10 mouse cellular contexts compared by ENCODE assay signal in the genomic region with DNA sequence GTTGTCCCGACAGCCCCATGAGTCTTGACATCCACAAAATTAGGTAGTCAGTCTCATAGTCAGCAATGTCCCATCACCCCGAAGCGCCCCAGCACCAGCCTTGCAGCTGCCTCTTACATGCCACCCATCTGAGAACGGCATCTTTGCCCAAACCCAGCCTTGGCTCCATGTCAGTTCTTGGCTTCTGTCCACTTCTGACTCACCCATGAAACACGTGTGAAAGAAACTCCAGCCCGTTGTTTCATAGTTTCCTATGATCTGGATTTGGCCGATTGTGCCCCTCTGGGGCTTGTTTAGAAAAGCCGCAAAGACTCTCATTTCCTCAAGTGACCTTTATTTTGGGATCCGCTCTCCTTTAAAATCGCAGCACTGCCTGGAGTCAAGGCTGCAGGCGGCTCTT. TPM values are rescaled to one million over a fixed set of nuclear protein-coding genes. Genes with fewer than 3 reads are reported as not detected.
DNase-seq lines count a peak whose midpoint lies in the region; ATAC-seq and TF ChIP-seq lines count a peak whose summit lies in the region.
"Had no signal": no experiment of that assay in that cellular context is flagged by ENCODE, and none has a peak within 500 bp of the region (broad histone marks: within the 10 kb centered on the region; RNA-seq: fewer than 3 reads in every experiment).

No protein-coding gene starts in this region.

- H3K9me3 ChIP-seq in forebrain, embryonic 15.5 days: no peaks in the 10 kb centered on the region
- H3K9me3 ChIP-seq in forebrain, embryonic 12.5 days: no peaks in the 10 kb centered on the region
- no peaks in the 10 kb centered on the region for H3K9me3 ChIP-seq in lung, postnatal 0 days (ENCODE audit: low read length)
- H3K9me3 ChIP-seq: embryonic facial prominence, embryonic 13.5 days had no signal

- H3K4me2 ChIP-seq in forebrain, embryonic 15.5 days (replicated peaks): no peak overlapping the region
- no peak overlapping the region for H3K4me2 ChIP-seq in forebrain, embryonic 12.5 days
- no peak overlapping the region for H3K4me2 ChIP-seq in lung, postnatal 0 days (replicated peaks; ENCODE audit: low read depth, low read length)
- H3K4me2 ChIP-seq: embryonic facial prominence, embryonic 13.5 days had no signal

- ATAC-seq in forebrain, embryonic 15.5 days (replicated peaks): no peak
- ATAC-seq in forebrain, embryonic 12.5 days (ENCODE audit: low FRiP score): no peak
- peak; percentile 45 for ATAC-seq in lung, postnatal 0 days
- no peak for ATAC-seq in erythroblast, adult 5-6 weeks (replicated peaks; ENCODE audit: low FRiP score, poor library complexity, severe bottlenecking)

- TF ChIP-seq EP300 in heart, adult 2 months (IDR thresholded peaks at IDR 0.05; ENCODE audit: insufficient read depth, low read depth, low read length): no peak
- TF ChIP-seq EP300 in lung, postnatal 0 days (IDR thresholded peaks at IDR 0.05): peak; percentile 77

- TF ChIP-seq POLR2A in heart, adult 2 months (IDR thresholded peaks at IDR 0.05; ENCODE audit: insufficient read depth, low read depth, low read length): no peak

- peak overlapping the region; percentile 63 for H3K27ac ChIP-seq in forebrain, embryonic 15.5 days (replicated peaks)
- no peak overlapping the region for H3K27ac ChIP-seq in forebrain, embryonic 12.5 days
- H3K27ac ChIP-seq in heart, adult 2 months: peak overlapping the region; percentile 52
- H3K27ac ChIP-seq in lung, postnatal 0 days (ENCODE audit: low read length): no peak overlapping the region
- H3K27ac ChIP-seq: embryonic facial prominence, embryonic 13.5 days had no signal

- WGBS in forebrain, embryonic 15.5 days: 54% methylated on average over 11 of the region's 11 CpGs
- 87% methylated on average over 11 of the region's 11 CpGs for WGBS in forebrain, embryonic 12.5 days
- 19% methylated on average over 11 of the region's 11 CpGs for WGBS in heart, adult 2 months
- WGBS in lung, postnatal 0 days: 41% methylated on average over 11 of the region's 11 CpGs

- no peak for TF ChIP-seq CTCF in heart, adult 2 months (IDR thresholded peaks at IDR 0.05)
- no peak for TF ChIP-seq CTCF in lung, postnatal 0 days (IDR thresholded peaks at IDR 0.05)

- peaks cover 52% of the 10 kb centered on the region for H3K4me1 ChIP-seq in forebrain, embryonic 15.5 days
- peaks cover 43% of the 10 kb centered on the region for H3K4me1 ChIP-seq in forebrain, embryonic 12.5 days
- H3K4me1 ChIP-seq in heart, adult 2 months (ENCODE audit: control insufficient read depth, insufficient read depth, low read length): peaks cover 17% of the 10 kb centered on the region
- peaks cover 4% of the 10 kb centered on the region; the same call in 1 of the 2 replicates for H3K4me1 ChIP-seq in lung, postnatal 0 days (ENCODE audit: insufficient read depth, low read depth, low read length)

- no peaks in the 10 kb centered on the region for H3K27me3 ChIP-seq in forebrain, embryonic 15.5 days
- H3K27me3 ChIP-seq in forebrain, embryonic 12.5 days: no peaks in the 10 kb centered on the region
- H3K27me3 ChIP-seq in heart, adult 2 months (ENCODE audit: control insufficient read depth, insufficient read depth, low read length): no peaks in the 10 kb centered on the region
- H3K27me3 ChIP-seq in lung, postnatal 0 days (replicated peaks; ENCODE audit: insufficient read depth, low read length): no peaks in the 10 kb centered on the region
- H3K27me3 ChIP-seq: embryonic facial prominence, embryonic 13.5 days had no signal

- peaks cover 8% of the 10 kb centered on the region; the same call in 1 of the 2 replicates for H3K36me3 ChIP-seq in forebrain, embryonic 15.5 days
- peaks cover 20% of the 10 kb centered on the region for H3K36me3 ChIP-seq in forebrain, embryonic 12.5 days (replicated peaks)
- H3K36me3 ChIP-seq in heart, adult 2 months (ENCODE audit: control insufficient read depth, insufficient read depth, low read length): peaks cover 2% of the 10 kb centered on the region
- no peaks in the 10 kb centered on the region; the same call in 1 of the 2 replicates for H3K36me3 ChIP-seq in lung, postnatal 0 days (ENCODE audit: insufficient read depth, low read length)

- peak; percentile 82 for DNase-seq in urinary bladder, postnatal 14 days (ENCODE audit: low spot score)
- DNase-seq in urinary bladder, postnatal 4 days (ENCODE audit: low spot score in 2 of 2): no peak
- peak; percentile 67 to 75 for DNase-seq in heart, adult 2 months
- peak; percentile 78 for DNase-seq in lung, postnatal 0 days (ENCODE audit: low spot score)
- DNase-seq in spleen, adult 18-20 months: no peak

- intact Hi-C loops in heart, adult 2 months (cut with DNase I): loop anchor here (1.0 to 5.0 kb wide), 2 partner anchors 15 to 35 kb away; no protein-coding TSS in a partner anchor

- H3K4me3 ChIP-seq in forebrain, embryonic 15.5 days: no peak overlapping the region
- no peak overlapping the region for H3K4me3 ChIP-seq in forebrain, embryonic 12.5 days (replicated peaks)
- H3K4me3 ChIP-seq in heart, adult 2 months: no peak overlapping the region; the same call in 1 of the 2 replicates
- H3K4me3 ChIP-seq in lung, postnatal 0 days (ENCODE audit: low read depth, low read length): no peak overlapping the region
- H3K4me3 ChIP-seq: embryonic facial prominence, embryonic 13.5 days had no signal

- no peaks in the 10 kb centered on the region for H3K79me2 ChIP-seq in heart, adult 2 months (replicated peaks; ENCODE audit: control insufficient read depth, insufficient read depth, low read length)

- no peak overlapping the region for H3K9ac ChIP-seq in forebrain, embryonic 15.5 days (replicated peaks)
- no peak overlapping the region for H3K9ac ChIP-seq in forebrain, embryonic 12.5 days
- H3K9ac ChIP-seq in heart, adult 2 months (ENCODE audit: low read depth, low read length): no peak overlapping the region
- no peak overlapping the region for H3K9ac ChIP-seq in lung, postnatal 0 days (replicated peaks; ENCODE audit: low read depth)
- H3K9ac ChIP-seq: embryonic facial prominence, embryonic 13.5 days had no signal

RNA-seq across cellular contexts. Expression of a gene that starts 22.1 kb away (rescaled TPM):
- polyA plus RNA-seq in forebrain, embryonic 15.5 days (2015; fragmentation: Nextera tagmentation; extraction: Ambion mirVana): 74.9 and 80.7 TPM in 2 replicates
- polyA plus RNA-seq in forebrain, embryonic 12.5 days (2016; fragmentation: Nextera tagmentation; extraction: Ambion mirVana): 47.1 and 54.2 TPM in 2 replicates
- total RNA-seq in heart, adult 2 months (2021): 10 to 100 TPM; 13.6 to 19.3 TPM
- polyA plus RNA-seq in heart, adult 2 months (2012; rRNA removed): 18.5 and 27.3 TPM in 2 replicates
- polyA plus RNA-seq in lung, postnatal 0 days (2015; fragmentation: Nextera tagmentation; extraction: Ambion mirVana): 44.0 and 45.2 TPM in 2 replicates
- 0.58 and 5.4 TPM in 2 replicates for total RNA-seq in erythroblast, adult 5-6 weeks (2015; ENCODE audit: low replicate concordance)
- 6.0 and 8.7 TPM in 2 replicates for total RNA-seq in erythroblast, adult 5-6 weeks (2017; ENCODE audit: low replicate concordance)

RNA-seq across cellular contexts. Expression of a gene that starts 52.3 kb away (rescaled TPM):
- 108 and 111 TPM in 2 replicates for polyA plus RNA-seq in forebrain, embryonic 15.5 days (2015; fragmentation: Nextera tagmentation; extraction: Ambion mirVana)
- 127 and 135 TPM in 2 replicates for polyA plus RNA-seq in forebrain, embryonic 12.5 days (2016; fragmentation: Nextera tagmentation; extraction: Ambion mirVana)
- 10 to 100 TPM; 63.0 to 77.4 TPM for total RNA-seq in heart, adult 2 months (2021)
- 76.7 and 93.6 TPM in 2 replicates for polyA plus RNA-seq in heart, adult 2 months (2012; rRNA removed)
- 130 and 135 TPM in 2 replicates for polyA plus RNA-seq in lung, postnatal 0 days (2015; fragmentation: Nextera tagmentation; extraction: Ambion mirVana)
- 8.8 and 9.0 TPM in 2 replicates for total RNA-seq in erythroblast, adult 5-6 weeks (2015; ENCODE audit: low replicate concordance)
- total RNA-seq in erythroblast, adult 5-6 weeks (2017; ENCODE audit: low replicate concordance): 9.9 and 14.5 TPM in 2 replicates

RNA-seq across cellular contexts. Expression of a gene that starts 56.1 kb away (rescaled TPM):
- polyA plus RNA-seq in forebrain, embryonic 15.5 days (2015; fragmentation: Nextera tagmentation; extraction: Ambion mirVana): 0.34 TPM in 2 replicates
- 0.29 TPM in 1 of 2 replicates, not detected in the other for polyA plus RNA-seq in forebrain, embryonic 12.5 days (2016; fragmentation: Nextera tagmentation; extraction: Ambion mirVana)
- not detected for total RNA-seq in heart, adult 2 months (2021)
- 0.20 TPM in 1 of 2 replicates, not detected in the other for polyA plus RNA-seq in heart, adult 2 months (2012; rRNA removed)
- 1.7 TPM in 2 replicates for polyA plus RNA-seq in lung, postnatal 0 days (2015; fragmentation: Nextera tagmentation; extraction: Ambion mirVana)
- total RNA-seq in erythroblast, adult 5-6 weeks (2015; ENCODE audit: low replicate concordance): not detected in 2 replicates
- total RNA-seq in erythroblast, adult 5-6 weeks (2017; ENCODE audit: low replicate concordance): not detected in 2 replicates
- total RNA-seq: left cerebral cortex, postnatal 36 days had no signal

RNA-seq across cellular contexts. Expression of a gene that starts 56.2 kb away (rescaled TPM):
- 554 and 557 TPM in 2 replicates for polyA plus RNA-seq in forebrain, embryonic 15.5 days (2015; fragmentation: Nextera tagmentation; extraction: Ambion mirVana)
- 520 and 524 TPM in 2 replicates for polyA plus RNA-seq in forebrain, embryonic 12.5 days (2016; fragmentation: Nextera tagmentation; extraction: Ambion mirVana)
- total RNA-seq in heart, adult 2 months (2021): 1,000 to 10,000 TPM; 1,645 to 1,928 TPM
- polyA plus RNA-seq in heart, adult 2 months (2012; rRNA removed): 2,909 and 3,459 TPM in 2 replicates
- 281 and 302 TPM in 2 replicates for polyA plus RNA-seq in lung, postnatal 0 days (2015; fragmentation: Nextera tagmentation; extraction: Ambion mirVana)
- total RNA-seq in erythroblast, adult 5-6 weeks (2015; ENCODE audit: low replicate concordance): 106 and 152 TPM in 2 replicates
- total RNA-seq in erythroblast, adult 5-6 weeks (2017; ENCODE audit: low replicate concordance): 47.2 and 55.1 TPM in 2 replicates

Comparison
In these comparisons a context has a peak if more than half of its experiments do, and no peak if none do; other contexts are left out.
1. H3K27ac ChIP-seq: peak in forebrain, embryonic 15.5 days (single experiment) and heart, adult 2 months (single experiment); none in forebrain, embryonic 12.5 days (single experiment) and lung, postnatal 0 days (single experiment).
2. DNase-seq: peak in urinary bladder, postnatal 14 days (single experiment), heart, adult 2 months (2 of 2) and lung, postnatal 0 days (single experiment); none in urinary bladder, postnatal 4 days (0 of 2) and spleen, adult 18-20 months (0 of 2).